Mouse (Mus musculus) heart, postnatal 25 days (tissue): ENCODE results near the gene Wdr4. TPM values are rescaled to one million over a fixed set of nuclear protein-coding genes. Genes with fewer than 3 reads are reported as not detected.

Experiments used
- DNase-seq: peaks from one replicate; pipeline ENCODE4 v3.0.0; 2022; ENCODE audit warnings: low spot score
- intact Hi-C: fragments of 180-260 bp; cut with DNase I; formaldehyde crosslinking; loops from one replicate; pipeline ENCODE4 v1.15.1; 2025
- microRNA-seq: library from miRNA; unstranded; fragments of <30 nt; microRNA quantifications from one replicate; pipeline ENCODE4 v1.2.0, GENCODE M21; 2022
- total RNA-seq, 2 experiments: library from RNA; stranded (reverse); gene quantifications; 2 replicates each; pipeline ENCODE4 v1.2.3; 2021

Wdr4 gene
- total RNA-seq, 2 experiments from 2014 or later, result 5.7 to 7.4 TPM

- intact Hi-C loops, result no loop called here
- no peak for DNase-seq
Observed at GRCm38 (mm10) chr17:31454056-31454455, 65.7 kb downstream of the Wdr4 start.

GRCm38 (mm10) chr17:31453476-31453875, 66.3 kb downstream of the Wdr4 start:
- DNase-seq, result no peak
- intact Hi-C loops, result no loop called here

GRCm38 (mm10) chr17:31452816-31453215, 67.0 kb downstream of the Wdr4 start:
- DNase-seq, result no peak
- intact Hi-C loops, result no loop called here

GRCm38 (mm10) chr17:31451179-31451708, 68.5 kb downstream of the Wdr4 start:
- DNase-seq, result no peak
- intact Hi-C loops, result no loop called here

GRCm38 (mm10) chr17:31450206-31450605, 69.6 kb downstream of the Wdr4 start:
- intact Hi-C loops, result no loop called here
- DNase-seq, result no peak

GRCm38 (mm10) chr17:31448519-31448918, 71.3 kb downstream of the Wdr4 start:
- intact Hi-C loops, result no loop called here
- DNase-seq, result no peak

GRCm38 (mm10) chr17:31447766-31448165, 72.0 kb downstream of the Wdr4 start:
- intact Hi-C loops, result no loop called here
- no peak for DNase-seq

- no peak for DNase-seq
- intact Hi-C loops, result no loop called here
Observed at GRCm38 (mm10) chr17:31445061-31445731, 74.6 kb downstream of the Wdr4 start.

Small RNAs within 50 kb of the gene (microRNA-seq; reads per million reads assigned to microRNA genes)
- not detected for gene Gm24970

Other genes with a start within 250 kb of the Wdr4 start
- gene Rsph1, start 242.6 kb downstream of the Wdr4 start, total RNA-seq, result 1 to 10 TPM; 1.7 to 2.1 TPM
- 10 to 100 TPM; 10.4 to 13.3 TPM for gene Slc37a1, start 233.2 kb downstream of the Wdr4 start, total RNA-seq
- gene Pde9a, start 133.8 kb downstream of the Wdr4 start, total RNA-seq, result 1 to 10 TPM; 5.1 to 6.7 TPM
- gene Ndufv3, start 135 bp upstream of the Wdr4 start, total RNA-seq, result 1,000 to 10,000 TPM; 1,413 to 1,444 TPM
- 10 to 100 TPM in 1 of 2 experiments, 1 to 10 TPM in 1; 9.9 to 14.6 TPM for gene Pknox1, start 44.8 kb upstream of the Wdr4 start, total RNA-seq
- gene Cbs, start 117.3 kb upstream of the Wdr4 start, total RNA-seq, result 1 to 10 TPM; 1.6 to 2.6 TPM
- gene U2af1, start 138.9 kb upstream of the Wdr4 start, total RNA-seq, result 10 to 100 TPM; 70.7 to 70.9 TPM
- not detected for gene Cryaa, start 157.8 kb upstream of the Wdr4 start, total RNA-seq